9 mouse cellular contexts compared by ENCODE assay signal in the genomic region with DNA sequence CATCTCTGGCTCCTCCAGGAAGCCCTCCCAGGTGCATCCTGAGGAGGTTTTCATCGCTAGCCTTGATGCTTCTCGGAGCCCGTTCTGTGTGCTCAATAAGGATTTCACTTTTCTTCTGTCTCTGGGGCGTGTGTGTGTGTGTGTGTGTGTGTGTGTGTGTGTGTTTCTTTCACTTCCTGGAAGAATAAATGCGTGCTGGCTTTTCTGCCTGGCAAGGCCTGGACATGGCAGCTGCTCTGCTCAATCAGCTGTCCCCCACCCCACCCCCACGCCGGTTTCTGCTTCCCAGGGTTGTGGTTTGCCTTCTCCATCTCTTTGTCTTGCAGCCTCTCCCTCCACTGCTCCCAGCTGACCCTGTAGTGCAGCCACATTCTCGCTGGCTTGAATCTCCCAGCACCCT. TPM values are rescaled to one million over a fixed set of nuclear protein-coding genes. Genes with fewer than 3 reads are reported as not detected.
DNase-seq lines count a peak whose midpoint lies in the region; ATAC-seq and TF ChIP-seq lines count a peak whose summit lies in the region.
"Had no signal": no experiment of that assay in that cellular context is flagged by ENCODE, and none has a peak within 500 bp of the region (broad histone marks: within the 10 kb centered on the region; RNA-seq: fewer than 3 reads in every experiment).

No protein-coding gene starts in this region.

- H3K27ac ChIP-seq in cerebellum, adult 2 months (ENCODE audit: insufficient read depth, low read length) = peak overlapping the region; percentile 98
- H3K27ac ChIP-seq in neural tube, embryonic 14.5 days (ENCODE audit: low read depth, low read length) = peak overlapping the region; percentile 73
- H3K27ac ChIP-seq in liver, embryonic 12.5 days = no peak overlapping the region

- no peak for ATAC-seq in neural tube, embryonic 14.5 days (ENCODE audit: low read depth)
- no peak for ATAC-seq in liver, embryonic 12.5 days
- ATAC-seq: Patski had no signal

- H3K9me3 ChIP-seq in neural tube, embryonic 14.5 days (ENCODE audit: control insufficient read depth, low read length) = no peaks in the 10 kb centered on the region
- H3K9me3 ChIP-seq in liver, embryonic 12.5 days (replicated peaks) = no peaks in the 10 kb centered on the region

- peaks cover 44% of the 10 kb centered on the region for H3K4me1 ChIP-seq in cerebellum, adult 2 months (ENCODE audit: control insufficient read depth, insufficient read depth, low read length)
- H3K4me1 ChIP-seq in neural tube, embryonic 14.5 days (ENCODE audit: control insufficient read depth, insufficient read depth, low read length) = peaks cover 23% of the 10 kb centered on the region; the same call in 1 of the 2 replicates
- H3K4me1 ChIP-seq in liver, embryonic 12.5 days = peaks cover 9% of the 10 kb centered on the region

- WGBS in cerebellum, adult 2 months = 11% methylated on average over 8 of the region's 8 CpGs
- 26% methylated on average over 8 of the region's 8 CpGs for WGBS in neural tube, embryonic 14.5 days
- WGBS in liver, embryonic 12.5 days (ENCODE audit: insufficient replicate concordance) = 49% methylated on average over 8 of the region's 8 CpGs

- no peaks in the 10 kb centered on the region for H3K27me3 ChIP-seq in cerebellum, adult 2 months (ENCODE audit: control insufficient read depth, insufficient read depth, low read length)
- no peaks in the 10 kb centered on the region for H3K27me3 ChIP-seq in neural tube, embryonic 14.5 days (ENCODE audit: control insufficient read depth, insufficient read depth, low read length)
- peaks cover 35% of the 10 kb centered on the region for H3K27me3 ChIP-seq in liver, embryonic 12.5 days (replicated peaks)

- intact Hi-C loops in left cerebral cortex, postnatal 36 days (cut with DNase I) = no loop called here

- peak; percentile 73 for DNase-seq in layer of hippocampus, adult 9-11 months
- no peak for DNase-seq in layer of hippocampus, postnatal 36 days
- peak in 1 of 2 experiments; percentile 72 for DNase-seq in cerebellum, adult 2 months
- peak; percentile 71 for DNase-seq in gastrocnemius, postnatal 25 days
- no peak for DNase-seq in spleen, adult 12 weeks (ENCODE audit: low spot score)
- no peak for DNase-seq in left cerebral cortex, postnatal 36 days (ENCODE audit: low spot score in 2 of 2)

- H3K36me3 ChIP-seq in neural tube, embryonic 14.5 days (ENCODE audit: control insufficient read depth, insufficient read depth, low read length) = no peaks in the 10 kb centered on the region
- no peaks in the 10 kb centered on the region for H3K36me3 ChIP-seq in liver, embryonic 12.5 days

- no peak for TF ChIP-seq CTCF in cerebellum, adult 2 months (IDR thresholded peaks at IDR 0.05; ENCODE audit: borderline replicate concordance, insufficient read depth, low read depth, low read length)

- TF ChIP-seq POLR2A in cerebellum, adult 2 months (IDR thresholded peaks at IDR 0.05; ENCODE audit: borderline replicate concordance, insufficient read depth, low read length) = no peak

- H3K9ac ChIP-seq in neural tube, embryonic 14.5 days (replicated peaks; ENCODE audit: low read depth, low read length) = no peak overlapping the region
- H3K9ac ChIP-seq in liver, embryonic 12.5 days = no peak overlapping the region

- no peak overlapping the region for H3K4me2 ChIP-seq in neural tube, embryonic 14.5 days (ENCODE audit: low read depth, low read length)
- no peak overlapping the region for H3K4me2 ChIP-seq in liver, embryonic 12.5 days

- H3K4me3 ChIP-seq in cerebellum, adult 2 months (replicated peaks; ENCODE audit: insufficient read depth, low read depth, low read length) = no peak overlapping the region
- H3K4me3 ChIP-seq in neural tube, embryonic 14.5 days (ENCODE audit: low read depth, low read length) = no peak overlapping the region
- H3K4me3 ChIP-seq in liver, embryonic 12.5 days = no peak overlapping the region

RNA-seq across cellular contexts. Expression of gene Coro2b, which starts 4.3 kb away (rescaled TPM):
- total RNA-seq in layer of hippocampus, postnatal 36 days (2021) = 100 to 1,000 TPM; 238 TPM
- 210 and 244 TPM in 2 replicates for polyA plus RNA-seq in cerebellum, adult 2 months (2012; rRNA removed)
- 1 to 10 TPM; 5.1 to 6.5 TPM for total RNA-seq in gastrocnemius, postnatal 25 days (2021)
- 32.5 and 34.5 TPM in 2 replicates for polyA plus RNA-seq in neural tube, embryonic 14.5 days (2014; fragmentation: Nextera tagmentation; extraction: Ambion mirVana)
- polyA plus RNA-seq in liver, embryonic 12.5 days (2016; fragmentation: Nextera tagmentation; extraction: Ambion mirVana) = 2.7 and 3.2 TPM in 2 replicates
- 100 to 1,000 TPM; 171 to 177 TPM for total RNA-seq in left cerebral cortex, postnatal 36 days (2021)

Comparison
In these comparisons a context has a peak if more than half of its experiments do, and no peak if none do; other contexts are left out.
1. DNase-seq: peak in layer of hippocampus, adult 9-11 months (single experiment) and gastrocnemius, postnatal 25 days (single experiment); none in layer of hippocampus, postnatal 36 days (0 of 2), spleen, adult 12 weeks (single experiment) and left cerebral cortex, postnatal 36 days (0 of 2).
2. RNA of gene Coro2b, which starts 4.3 kb away (total RNA-seq): 238 TPM in layer of hippocampus, postnatal 36 days and 171 to 177 TPM in left cerebral cortex, postnatal 36 days; 5.1 to 6.5 TPM in gastrocnemius, postnatal 25 days; every median in the first group is over 10 times any median in the second.